ENCODE assay signal across 9 mouse cellular contexts in genomic region chr2:11687436-11687835, GRCm38 (mm10). TPM values are rescaled to one million over a fixed set of nuclear protein-coding genes. Genes with fewer than 3 reads are reported as not detected.
DNase-seq lines count a peak whose midpoint lies in the region; ATAC-seq lines count a peak whose summit lies in the region.
"Had no signal": no experiment of that assay in that cellular context is flagged by ENCODE, and none has a peak within 500 bp of the region (broad histone marks: within the 10 kb centered on the region; RNA-seq: fewer than 3 reads in every experiment).

No protein-coding gene starts in this region.

- no peaks in the 10 kb centered on the region for H3K36me3 ChIP-seq in neural tube, embryonic 14.5 days (ENCODE audit: control insufficient read depth, insufficient read depth, low read length)
- H3K36me3 ChIP-seq: liver, embryonic 13.5 days had no signal

- ATAC-seq in neural tube, embryonic 14.5 days (ENCODE audit: low read depth) = peak; percentile 54; the same call in 1 of the 2 replicates

- no peaks in the 10 kb centered on the region for H3K27me3 ChIP-seq in neural tube, embryonic 14.5 days (ENCODE audit: control insufficient read depth, insufficient read depth, low read length)
- H3K27me3 ChIP-seq: liver, embryonic 13.5 days had no signal

- H3K4me1 ChIP-seq in neural tube, embryonic 14.5 days (ENCODE audit: control insufficient read depth, insufficient read depth, low read length) = no peaks in the 10 kb centered on the region
- H3K4me1 ChIP-seq: liver, embryonic 13.5 days had no signal

- H3K27ac ChIP-seq in neural tube, embryonic 14.5 days (ENCODE audit: low read depth, low read length) = no peak overlapping the region
- H3K27ac ChIP-seq: liver, embryonic 13.5 days had no signal

- peak; percentile 35 for DNase-seq in heart, adult 11 months
- DNase-seq in heart, adult 8-10 months (ENCODE audit: low spot score) = no peak
- peak; percentile 49 for DNase-seq in lung, postnatal 36 days
- DNase-seq in lung, postnatal 10 days = no peak
- peak; percentile 34 for DNase-seq in R1 (ENCODE audit: low read depth, low spot score)
- no peak for DNase-seq in left cerebral cortex, postnatal 36 days (ENCODE audit: low spot score in 2 of 2)
- DNase-seq in Muller cell, postnatal 12 days (ENCODE audit: inconsistent ontology term) = no peak
- DNase-seq: liver, embryonic 13.5 days had no signal

- intact Hi-C loops in left cerebral cortex, postnatal 36 days (cut with DNase I) = loop anchor here (5.0 kb wide), 1 partner anchor 85 kb away; the partner anchor contains the start of gene Rbm17

- no peak overlapping the region for H3K4me3 ChIP-seq in neural tube, embryonic 14.5 days (ENCODE audit: low read depth, low read length)
- H3K4me3 ChIP-seq: liver, embryonic 13.5 days had no signal

- no peak overlapping the region for H3K9ac ChIP-seq in neural tube, embryonic 14.5 days (replicated peaks; ENCODE audit: low read depth, low read length)
- H3K9ac ChIP-seq: liver, embryonic 13.5 days had no signal

- WGBS in neural tube, embryonic 14.5 days = 28% methylated on average over 3 of the region's 3 CpGs

- H3K4me2 ChIP-seq in neural tube, embryonic 14.5 days (ENCODE audit: low read depth, low read length) = no peak overlapping the region
- H3K4me2 ChIP-seq: liver, embryonic 13.5 days had no signal

- H3K9me3 ChIP-seq in neural tube, embryonic 14.5 days (ENCODE audit: control insufficient read depth, low read length) = no peaks in the 10 kb centered on the region
- H3K9me3 ChIP-seq: liver, embryonic 13.5 days had no signal

RNA-seq across cellular contexts. Expression of gene Il15ra, which starts 17.7 kb away (rescaled TPM):
- 10 to 100 TPM; 26.0 to 33.2 (median 30.6) TPM for total RNA-seq in heart, adult 8-10 months (2022)
- polyA plus RNA-seq in neural tube, embryonic 14.5 days (2014; fragmentation: Nextera tagmentation; extraction: Ambion mirVana) = 0.79 and 1.1 TPM in 2 replicates
- 1 to 10 TPM; 4.7 to 9.4 TPM for total RNA-seq in left cerebral cortex, postnatal 36 days (2021)

RNA-seq across cellular contexts. Expression of gene Il2ra, which starts 44.8 kb away (rescaled TPM):
- total RNA-seq in heart, adult 8-10 months (2022) = 1 to 10 TPM in 3 of 4 experiments, under 1 TPM in 1; 0.62 to 1.5 (median 1.3) TPM
- not detected in 2 replicates for polyA plus RNA-seq in neural tube, embryonic 14.5 days (2014; fragmentation: Nextera tagmentation; extraction: Ambion mirVana)
- total RNA-seq in left cerebral cortex, postnatal 36 days (2021) = under 1 TPM; 0.09 to 0.15 TPM
- polyA plus RNA-seq: liver, embryonic 13.5 days had no signal

Comparison
In these comparisons a context has a peak if more than half of its experiments do, and no peak if none do; other contexts are left out.
1. DNase-seq: peak in heart, adult 11 months (single experiment), lung, postnatal 36 days (single experiment) and R1 (single experiment); none in heart, adult 8-10 months (single experiment), lung, postnatal 10 days (single experiment), left cerebral cortex, postnatal 36 days (0 of 2) and Muller cell, postnatal 12 days (single experiment).